Mouse (Mus musculus): ENCODE measurements at regions not wholly inside any gene's neighbourhood (a gene's known extent, or its start where the extent isn't known, plus 50 kb on each side); places are given as distances from the start of the nearest gene placed in this dataset.

DNA sequence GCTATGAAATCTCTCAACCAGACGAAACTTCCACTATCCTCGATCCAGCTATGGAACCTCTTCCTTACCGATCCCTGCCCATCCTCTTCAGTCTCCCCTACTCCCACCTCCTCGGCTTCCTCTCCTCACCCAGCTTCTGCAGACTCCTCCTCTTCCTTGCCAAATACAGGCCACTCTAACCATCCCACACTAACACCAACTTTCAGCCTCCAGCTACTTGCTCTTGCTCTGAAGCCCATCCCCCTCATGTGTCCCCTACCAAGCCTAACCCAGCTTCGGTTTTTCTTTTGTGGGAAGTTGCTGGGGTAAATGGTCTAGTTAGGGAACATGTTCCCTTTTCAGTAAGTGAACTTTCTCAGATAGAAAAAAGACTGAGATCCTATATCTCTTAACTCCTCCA, 80.8 kb downstream of the Tmem17 start:
- no peak overlapping the region for H3K9ac ChIP-seq (ENCODE audit: low read length)
- no peak for DNase-seq (ENCODE audit: low spot score, missing footprints)
- no peak overlapping the region for H3K27ac ChIP-seq (ENCODE audit: low read depth, low read length)
- H3K9me3 ChIP-seq (ENCODE audit: control insufficient read depth, low read length): no peaks in the 10 kb centered on the region
- no peak for ATAC-seq (ENCODE audit: low FRiP score)
- peaks cover 13% of the 10 kb centered on the region for H3K4me1 ChIP-seq (ENCODE audit: control insufficient read depth, insufficient read depth, low read length)
- 90% methylated on average over 5 of the region's 5 CpGs for WGBS
- no peaks in the 10 kb centered on the region for H3K36me3 ChIP-seq (ENCODE audit: control insufficient read depth, insufficient read depth, low read length)
- H3K4me3 ChIP-seq (ENCODE audit: low read depth, low read length): no peak overlapping the region
- H3K4me2 ChIP-seq: no peak overlapping the region
- H3K27me3 ChIP-seq (ENCODE audit: control insufficient read depth, insufficient read depth, low read length): no peaks in the 10 kb centered on the region

DNA sequence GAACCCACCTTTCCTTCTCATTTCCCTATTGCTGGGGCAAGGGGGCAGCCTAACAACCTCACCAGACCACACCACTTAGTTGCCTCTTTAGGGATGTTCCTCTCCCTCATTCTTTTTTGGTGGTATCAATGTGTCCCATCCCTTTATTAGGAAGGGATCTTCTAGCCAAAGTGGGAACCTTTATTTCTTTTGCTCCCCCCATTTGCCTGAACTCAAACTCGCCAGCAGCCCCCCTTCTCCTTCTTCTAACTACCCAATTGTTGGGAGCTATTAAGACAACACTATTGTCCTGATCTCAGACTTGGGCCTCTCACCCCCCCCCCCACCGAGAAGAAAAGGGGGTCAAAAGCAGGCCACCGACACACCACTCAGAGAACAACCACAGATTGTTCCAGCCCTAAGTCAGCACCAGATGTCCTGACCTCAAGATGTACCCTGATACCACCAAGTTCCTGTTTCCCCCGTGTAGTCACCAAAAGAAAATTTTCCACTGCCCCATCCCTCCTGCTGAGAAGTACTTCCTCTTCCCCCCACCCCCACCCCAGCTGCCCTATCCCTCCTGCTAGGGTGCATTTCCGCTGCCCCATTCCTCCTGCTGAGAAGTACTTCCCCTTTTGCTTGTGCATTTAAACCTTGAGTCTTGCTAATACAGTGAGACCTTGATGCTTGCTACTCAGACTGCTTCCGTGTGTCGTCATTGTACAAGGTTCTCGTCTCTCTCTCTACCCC, 84.4 kb downstream of the Tmem17 start:
- Histone ChIP-seq H3K4me3 (ENCODE audit: low read depth, low read length) (no peak overlapping the region), H3K9me3 (ENCODE audit: control insufficient read depth, low read length) (no peaks in the 10 kb centered on the region), H3K9ac (ENCODE audit: low read length) (no peak overlapping the region), H3K27me3 (ENCODE audit: control insufficient read depth, insufficient read depth, low read length) (no peaks in the 10 kb centered on the region), H3K36me3 (ENCODE audit: control insufficient read depth, insufficient read depth, low read length) (no peaks in the 10 kb centered on the region), H3K4me2 (no peak overlapping the region), H3K27ac (ENCODE audit: low read depth, low read length) (no peak overlapping the region), H3K4me1 (ENCODE audit: control insufficient read depth, insufficient read depth, low read length) (no peaks in the 10 kb centered on the region)
- 86% methylated on average over 8 of the region's 8 CpGs for whole genome bisulfite sequencing
- DNase-seq (ENCODE audit: low spot score, missing footprints): no peak
- ATAC-seq (ENCODE audit: low FRiP score): no peak

DNA sequence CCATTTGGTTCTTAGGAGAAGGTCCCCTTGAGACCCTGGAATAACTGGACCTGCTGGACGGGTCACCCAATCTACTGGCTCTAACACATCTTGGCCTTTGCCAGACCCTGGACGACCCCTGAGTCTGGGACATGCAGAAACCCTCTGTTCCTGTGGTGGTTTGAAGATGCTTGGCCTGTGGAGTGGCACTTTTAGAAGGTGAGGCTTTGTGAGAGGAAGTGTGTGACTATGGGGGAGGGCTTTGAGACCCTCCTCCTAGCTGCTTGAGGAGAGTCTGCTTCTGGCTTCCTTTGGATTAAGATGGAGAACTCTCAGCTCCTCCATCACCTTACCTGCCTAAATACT, 84.9 kb downstream of the Tmem17 start:
- Histone ChIP-seq H3K9ac (ENCODE audit: low read length) (no peak overlapping the region), H3K36me3 (ENCODE audit: control insufficient read depth, insufficient read depth, low read length) (no peaks in the 10 kb centered on the region), H3K27me3 (ENCODE audit: control insufficient read depth, insufficient read depth, low read length) (no peaks in the 10 kb centered on the region), H3K9me3 (ENCODE audit: control insufficient read depth, low read length) (no peaks in the 10 kb centered on the region), H3K4me1 (ENCODE audit: control insufficient read depth, insufficient read depth, low read length) (no peaks in the 10 kb centered on the region), H3K27ac (ENCODE audit: low read depth, low read length) (no peak overlapping the region), H3K4me3 (ENCODE audit: low read depth, low read length) (no peak overlapping the region), H3K4me2 (no peak overlapping the region)
- no peak for ATAC-seq (ENCODE audit: low FRiP score)
- peak; percentile 53 for DNase-seq (ENCODE audit: low spot score, missing footprints)
- 92% methylated on average over 2 of the region's 2 CpGs for WGBS

DNA sequence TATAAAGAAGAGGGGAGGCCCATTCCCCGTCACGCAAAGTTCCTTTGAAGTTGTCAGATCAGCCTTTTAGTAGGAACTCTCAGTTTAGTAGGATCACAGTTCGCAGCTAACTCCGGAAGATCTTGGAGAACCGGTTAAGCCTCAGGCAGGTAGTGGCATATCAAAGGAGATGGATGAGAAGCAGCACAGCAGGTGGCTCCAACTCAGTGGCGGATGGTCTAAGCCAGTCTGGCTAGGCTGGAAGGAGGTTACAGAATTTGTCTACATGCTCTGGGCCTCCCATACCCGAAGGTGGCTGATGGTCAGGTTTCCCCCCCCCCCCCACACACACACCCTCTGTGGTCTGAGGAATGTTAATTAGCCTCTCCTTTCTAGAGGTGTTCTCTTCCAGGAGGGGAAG, 88.5 kb downstream of the Tmem17 start:
- H3K36me3 ChIP-seq (ENCODE audit: control insufficient read depth, insufficient read depth, low read length): no peaks in the 10 kb centered on the region
- no peak for ATAC-seq (ENCODE audit: low FRiP score)
- H3K27me3 ChIP-seq (ENCODE audit: control insufficient read depth, insufficient read depth, low read length): no peaks in the 10 kb centered on the region
- H3K9me3 ChIP-seq (ENCODE audit: control insufficient read depth, low read length): no peaks in the 10 kb centered on the region
- H3K4me2 ChIP-seq: no peak overlapping the region
- H3K4me3 ChIP-seq (ENCODE audit: low read depth, low read length): no peak overlapping the region
- H3K4me1 ChIP-seq (ENCODE audit: control insufficient read depth, insufficient read depth, low read length): no peaks in the 10 kb centered on the region
- no peak overlapping the region for H3K27ac ChIP-seq (ENCODE audit: low read depth, low read length)
- 56% methylated on average over 7 of the region's 7 CpGs for WGBS
- DNase-seq (ENCODE audit: low spot score, missing footprints): no peak
- no peak overlapping the region for H3K9ac ChIP-seq (ENCODE audit: low read length)

DNA sequence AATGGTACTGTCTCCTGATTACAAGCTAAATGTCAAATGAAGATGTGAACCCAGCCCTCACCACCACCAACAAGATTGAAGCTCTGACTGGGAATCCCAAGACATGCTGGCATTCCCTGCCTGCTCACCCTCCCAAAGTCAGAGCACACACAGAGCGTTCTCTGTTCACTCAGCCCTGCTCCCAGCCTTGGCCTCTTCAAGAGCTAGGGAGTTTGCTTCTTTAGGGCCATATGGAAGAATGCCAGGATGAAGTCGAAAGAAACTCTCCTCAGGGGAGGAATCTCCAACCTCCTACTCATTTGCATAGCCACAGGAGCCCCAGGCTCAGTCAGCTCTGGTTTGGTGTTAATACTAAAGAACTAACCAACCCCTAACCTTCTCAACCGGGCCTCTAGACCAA, 90.1 kb downstream of the Tmem17 start:
- DNase-seq (ENCODE audit: low spot score, missing footprints) (no peak), ATAC-seq (ENCODE audit: low FRiP score) (no peak)
- Histone ChIP-seq H3K4me3 (ENCODE audit: low read depth, low read length) (no peak overlapping the region), H3K27me3 (ENCODE audit: control insufficient read depth, insufficient read depth, low read length) (no peaks in the 10 kb centered on the region), H3K36me3 (ENCODE audit: control insufficient read depth, insufficient read depth, low read length) (no peaks in the 10 kb centered on the region), H3K9me3 (ENCODE audit: control insufficient read depth, low read length) (no peaks in the 10 kb centered on the region), H3K4me2 (no peak overlapping the region), H3K9ac (ENCODE audit: low read length) (no peak overlapping the region), H3K27ac (ENCODE audit: low read depth, low read length) (no peak overlapping the region), H3K4me1 (ENCODE audit: control insufficient read depth, insufficient read depth, low read length) (no peaks in the 10 kb centered on the region)
- WGBS: 25% methylated on average over 3 of the region's 3 CpGs

DNA sequence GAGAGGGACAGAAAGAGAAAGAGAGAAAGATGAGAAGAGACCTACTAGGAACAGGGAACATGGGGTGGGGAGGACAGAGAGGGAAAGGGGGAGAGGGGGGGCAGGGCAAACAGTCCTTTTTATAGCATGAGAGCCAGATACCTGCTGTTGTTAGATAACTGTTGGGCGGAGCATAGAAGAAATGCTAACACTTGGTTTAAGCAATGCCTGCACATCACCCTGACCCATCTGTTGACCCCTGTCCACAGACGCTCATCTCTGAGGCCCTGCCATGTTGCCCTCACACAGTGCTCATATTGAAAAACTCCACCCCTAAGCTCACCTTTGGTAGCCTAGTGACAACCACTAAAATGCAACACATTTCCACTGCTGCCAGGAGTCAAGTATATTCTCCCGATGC, 90.7 kb downstream of the Tmem17 start:
- no peak overlapping the region for H3K4me2 ChIP-seq
- WGBS: 80% methylated on average over 3 of the region's 3 CpGs

DNA sequence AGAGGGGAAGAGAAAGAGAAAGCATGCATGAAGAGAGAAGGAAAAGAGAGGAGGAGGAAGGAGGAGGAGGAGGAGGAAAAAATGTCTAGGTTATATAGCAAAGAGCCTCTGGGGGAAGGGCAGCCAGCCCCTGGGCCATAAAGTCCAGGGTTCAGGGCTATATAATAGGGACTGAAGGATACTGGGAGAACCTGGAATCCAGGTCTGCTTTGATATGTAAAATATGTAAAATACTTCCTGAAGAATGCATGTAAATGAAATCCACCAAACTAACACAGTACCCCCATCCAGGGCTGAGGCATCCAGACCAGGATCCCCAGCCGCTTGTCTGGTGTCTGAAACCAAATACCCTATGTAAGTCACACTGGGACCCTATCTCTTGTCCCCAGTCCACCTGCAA, 91.5 kb downstream of the Tmem17 start:
- no peak overlapping the region for H3K4me3 ChIP-seq (ENCODE audit: low read depth, low read length)
- H3K27me3 ChIP-seq (ENCODE audit: control insufficient read depth, insufficient read depth, low read length): no peaks in the 10 kb centered on the region
- no peak overlapping the region for H3K27ac ChIP-seq (ENCODE audit: low read depth, low read length)
- H3K36me3 ChIP-seq (ENCODE audit: control insufficient read depth, insufficient read depth, low read length): no peaks in the 10 kb centered on the region
- ATAC-seq (ENCODE audit: low FRiP score) (no peak), DNase-seq (ENCODE audit: low spot score, missing footprints) (no peak)
- no peaks in the 10 kb centered on the region for H3K9me3 ChIP-seq (ENCODE audit: control insufficient read depth, low read length)
- H3K9ac ChIP-seq (ENCODE audit: low read length): no peak overlapping the region
- 87% methylated on average over 1 of the region's 1 CpGs for WGBS
- no peaks in the 10 kb centered on the region for H3K4me1 ChIP-seq (ENCODE audit: control insufficient read depth, insufficient read depth, low read length)
- no peak overlapping the region for H3K4me2 ChIP-seq

More for the DNA sequence above, 90.7 kb downstream of the Tmem17 start:
- no peak overlapping the region for H3K27ac ChIP-seq (ENCODE audit: low read depth, low read length)
- no peak overlapping the region for H3K4me3 ChIP-seq (ENCODE audit: low read depth, low read length)
- DNase-seq (ENCODE audit: low spot score, missing footprints) (no peak), ATAC-seq (ENCODE audit: low FRiP score) (no peak)
- no peaks in the 10 kb centered on the region for H3K4me1 ChIP-seq (ENCODE audit: control insufficient read depth, insufficient read depth, low read length)
- no peak overlapping the region for H3K9ac ChIP-seq (ENCODE audit: low read length)
- H3K36me3 ChIP-seq (ENCODE audit: control insufficient read depth, insufficient read depth, low read length): no peaks in the 10 kb centered on the region
- no peaks in the 10 kb centered on the region for H3K9me3 ChIP-seq (ENCODE audit: control insufficient read depth, low read length)
- no peaks in the 10 kb centered on the region for H3K27me3 ChIP-seq (ENCODE audit: control insufficient read depth, insufficient read depth, low read length)

DNA sequence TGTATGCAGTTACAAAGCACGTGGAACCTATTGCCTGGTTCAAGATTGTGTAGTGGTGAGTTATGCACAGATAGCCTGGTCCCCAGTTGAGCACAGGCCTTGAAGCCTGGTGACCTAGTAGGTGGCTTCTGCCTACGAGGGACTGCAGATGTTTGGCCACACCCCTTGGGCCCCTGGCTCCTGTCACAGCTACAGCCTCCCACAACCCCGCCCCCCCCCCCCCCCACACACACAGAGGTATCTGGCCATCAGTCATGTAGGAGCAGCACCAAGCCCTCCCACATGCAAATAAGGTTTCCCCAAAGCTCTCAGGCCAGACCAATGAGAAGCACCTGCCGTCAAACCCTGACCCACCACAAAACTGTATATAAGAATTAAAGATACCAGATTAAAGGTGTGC, 94.5 kb downstream of the Tmem17 start:
- Histone ChIP-seq H3K9me3 (ENCODE audit: control insufficient read depth, low read length) (no peaks in the 10 kb centered on the region), H3K9ac (ENCODE audit: low read length) (no peak overlapping the region), H3K4me2 (no peak overlapping the region), H3K4me3 (ENCODE audit: low read depth, low read length) (no peak overlapping the region), H3K36me3 (ENCODE audit: control insufficient read depth, insufficient read depth, low read length) (no peaks in the 10 kb centered on the region), H3K27me3 (ENCODE audit: control insufficient read depth, insufficient read depth, low read length) (no peaks in the 10 kb centered on the region), H3K4me1 (ENCODE audit: control insufficient read depth, insufficient read depth, low read length) (peaks cover 6% of the 10 kb centered on the region), H3K27ac (ENCODE audit: low read depth, low read length) (no peak overlapping the region)
- WGBS: 57% methylated on average over 4 of the region's 4 CpGs
- ATAC-seq (ENCODE audit: low FRiP score) (no peak), DNase-seq (ENCODE audit: low spot score, missing footprints) (no peak)

DNA sequence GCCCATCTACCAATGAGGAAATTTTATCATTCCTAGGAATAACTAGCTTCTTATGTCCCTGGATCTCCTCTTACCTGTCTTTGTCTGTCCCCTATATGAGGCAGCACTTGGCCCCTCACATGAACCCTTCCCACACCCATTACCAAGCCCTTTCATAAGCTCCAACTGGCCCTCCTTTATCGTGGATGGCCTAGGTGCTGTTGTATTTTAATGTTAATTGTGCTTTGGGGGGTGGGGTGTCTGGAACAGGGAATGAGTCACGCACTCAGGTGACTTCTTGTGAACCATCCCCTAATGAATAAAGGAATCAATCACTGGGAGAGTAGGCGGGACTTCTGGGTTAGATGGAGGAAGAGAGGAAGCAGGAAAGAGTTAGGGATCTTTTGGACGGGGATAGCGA, 95.8 kb downstream of the Tmem17 start:
- Histone ChIP-seq H3K4me3 (ENCODE audit: low read depth, low read length) (no peak overlapping the region), H3K4me2 (no peak overlapping the region), H3K9ac (ENCODE audit: low read length) (no peak overlapping the region), H3K27ac (ENCODE audit: low read depth, low read length) (no peak overlapping the region), H3K9me3 (ENCODE audit: control insufficient read depth, low read length) (no peaks in the 10 kb centered on the region), H3K27me3 (ENCODE audit: control insufficient read depth, insufficient read depth, low read length) (no peaks in the 10 kb centered on the region), H3K36me3 (ENCODE audit: control insufficient read depth, insufficient read depth, low read length) (no peaks in the 10 kb centered on the region), H3K4me1 (ENCODE audit: control insufficient read depth, insufficient read depth, low read length) (peaks cover 6% of the 10 kb centered on the region)
- 84% methylated on average over 5 of the region's 5 CpGs for WGBS
- ATAC-seq (ENCODE audit: low FRiP score) (no peak), DNase-seq (ENCODE audit: low spot score, missing footprints) (no peak)

DNA sequence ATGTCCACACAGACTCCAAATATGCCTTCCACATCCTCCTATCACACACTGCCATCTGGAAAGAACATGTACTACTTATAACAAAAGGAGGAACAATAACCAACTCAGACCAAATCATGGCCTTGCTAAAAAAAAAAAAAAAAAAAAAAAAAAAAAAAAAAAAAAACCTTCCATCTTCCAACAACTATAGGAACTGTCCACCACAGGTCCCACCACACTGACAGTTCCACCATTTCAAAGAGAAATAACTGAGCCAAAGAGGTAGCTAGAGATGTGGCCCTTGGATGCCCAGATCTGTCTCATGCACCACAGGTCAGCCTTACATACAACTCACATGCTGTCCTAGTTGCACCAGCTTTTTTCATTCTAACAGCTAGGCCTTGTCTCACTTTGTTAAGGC, 97.1 kb downstream of the Tmem17 start:
- Histone ChIP-seq H3K4me2 (no peak overlapping the region), H3K4me1 (ENCODE audit: control insufficient read depth, insufficient read depth, low read length) (peaks cover 6% of the 10 kb centered on the region), H3K36me3 (ENCODE audit: control insufficient read depth, insufficient read depth, low read length) (no peaks in the 10 kb centered on the region), H3K9me3 (ENCODE audit: control insufficient read depth, low read length) (no peaks in the 10 kb centered on the region), H3K4me3 (ENCODE audit: low read depth, low read length) (no peak overlapping the region), H3K27ac (ENCODE audit: low read depth, low read length) (no peak overlapping the region), H3K9ac (ENCODE audit: low read length) (no peak overlapping the region), H3K27me3 (ENCODE audit: control insufficient read depth, insufficient read depth, low read length) (no peaks in the 10 kb centered on the region)
- ATAC-seq (ENCODE audit: low FRiP score) (no peak), DNase-seq (ENCODE audit: low spot score, missing footprints) (no peak)
